Comparison of ENCODE assay signal across 9 mouse cellular contexts in the genomic region with DNA sequence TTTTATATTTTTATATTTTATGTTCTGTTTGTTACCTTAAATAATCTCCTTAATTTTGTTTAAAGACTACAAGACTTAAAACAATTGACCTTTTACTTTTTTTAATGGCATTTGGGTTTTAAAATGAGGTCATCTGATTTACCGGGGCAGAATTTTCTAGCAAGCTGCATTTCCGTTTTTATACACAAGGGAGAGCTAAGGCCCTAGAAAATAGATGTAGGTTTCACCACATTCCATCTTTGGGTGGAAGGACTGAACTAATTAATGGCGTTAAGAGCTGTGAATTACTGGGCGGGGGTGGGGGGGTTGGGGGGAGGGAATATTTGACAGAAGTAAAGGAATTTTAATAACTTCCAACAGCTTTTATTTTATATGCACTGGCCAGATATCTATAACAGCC.
DNase-seq lines count a peak whose midpoint lies in the region; ATAC-seq and TF ChIP-seq lines count a peak whose summit lies in the region.
"Had no signal": no experiment of that assay in that cellular context is flagged by ENCODE, and none has a peak within 500 bp of the region (broad histone marks: within the 10 kb centered on the region; RNA-seq: fewer than 3 reads in every experiment).

No protein-coding gene starts in this region.

- H3K9me3 ChIP-seq in intestine, postnatal 0 days (ENCODE audit: control insufficient read depth), result no peaks in the 10 kb centered on the region
- no peaks in the 10 kb centered on the region for H3K9me3 ChIP-seq in intestine, embryonic 16.5 days (ENCODE audit: control insufficient read depth, low read length)
- no peaks in the 10 kb centered on the region for H3K9me3 ChIP-seq in E14TG2a.4 (ENCODE audit: low read length)
- H3K9me3 ChIP-seq in forebrain, embryonic 14.5 days (replicated peaks; ENCODE audit: control insufficient read depth, low read length), result no peaks in the 10 kb centered on the region
- H3K9me3 ChIP-seq: megakaryocyte, embryonic 14.5 days had no signal

- H3K4me2 ChIP-seq in intestine, postnatal 0 days (replicated peaks; ENCODE audit: low read depth), result no peak overlapping the region
- H3K4me2 ChIP-seq in intestine, embryonic 16.5 days (ENCODE audit: low read depth, low read length), result no peak overlapping the region
- H3K4me2 ChIP-seq in forebrain, embryonic 14.5 days (ENCODE audit: low read length), result no peak overlapping the region

- no peaks in the 10 kb centered on the region for H3K4me1 ChIP-seq in intestine, postnatal 0 days (replicated peaks; ENCODE audit: control insufficient read depth, insufficient read depth, low read length)
- H3K4me1 ChIP-seq in intestine, embryonic 16.5 days (ENCODE audit: control insufficient read depth, insufficient read depth, low read length), result no peaks in the 10 kb centered on the region
- H3K4me1 ChIP-seq in E14TG2a.4 (replicated peaks; ENCODE audit: low read depth, low read length), result 0 out of 2 replicates have a peak, but pooled peaks cover 5% of the 10 kb centered on the region
- H3K4me1 ChIP-seq in forebrain, embryonic 14.5 days (ENCODE audit: control insufficient read depth, insufficient read depth, low read length), result peaks cover 14% of the 10 kb centered on the region

- peak; percentile 72 for DNase-seq in 3T3-L1 (ENCODE audit: low read depth, low spot score)
- peak; percentile 84 for DNase-seq in forebrain, embryonic 14.5 days (ENCODE audit: low spot score)
- no peak for DNase-seq in urinary bladder, postnatal 4 days (ENCODE audit: low spot score in 2 of 2)
- DNase-seq in right cerebral cortex, postnatal 36 days (ENCODE audit: low spot score in 2 of 2), result no peak
- no peak for DNase-seq in spleen, postnatal 10 days (ENCODE audit: low spot score in 2 of 2)

- no peak for ATAC-seq in intestine, postnatal 0 days
- ATAC-seq in intestine, embryonic 16.5 days, result no peak
- peak; percentile 79 for ATAC-seq in forebrain, embryonic 14.5 days

- 7% methylated on average over 4 of the region's 4 CpGs for WGBS in intestine, postnatal 0 days
- WGBS in intestine, embryonic 16.5 days, result 4% methylated on average over 4 of the region's 4 CpGs
- 2% methylated on average over 4 of the region's 4 CpGs for WGBS in forebrain, embryonic 14.5 days

- no peak overlapping the region for H3K4me3 ChIP-seq in intestine, postnatal 0 days (ENCODE audit: low read depth, low read length)
- no peak overlapping the region for H3K4me3 ChIP-seq in intestine, embryonic 16.5 days (ENCODE audit: low read length)
- no peak overlapping the region for H3K4me3 ChIP-seq in E14TG2a.4 (replicated peaks; ENCODE audit: low read length)
- no peak overlapping the region for H3K4me3 ChIP-seq in forebrain, embryonic 14.5 days (ENCODE audit: low read depth, low read length)
- H3K4me3 ChIP-seq: megakaryocyte, embryonic 14.5 days had no signal

- H3K9ac ChIP-seq in intestine, postnatal 0 days (ENCODE audit: low read depth, low read length), result no peak overlapping the region
- no peak overlapping the region for H3K9ac ChIP-seq in intestine, embryonic 16.5 days (ENCODE audit: low read depth, low read length)
- no peak overlapping the region for H3K9ac ChIP-seq in forebrain, embryonic 14.5 days (ENCODE audit: low read length)

- no peak overlapping the region for H3K27ac ChIP-seq in intestine, postnatal 0 days (ENCODE audit: low read depth, low read length)
- H3K27ac ChIP-seq in intestine, embryonic 16.5 days (ENCODE audit: low read length), result no peak overlapping the region
- no peak overlapping the region for H3K27ac ChIP-seq in forebrain, embryonic 14.5 days (ENCODE audit: low read depth, low read length)

- no peaks in the 10 kb centered on the region for H3K36me3 ChIP-seq in intestine, postnatal 0 days (ENCODE audit: control insufficient read depth, insufficient read depth)
- H3K36me3 ChIP-seq in intestine, embryonic 16.5 days (ENCODE audit: control insufficient read depth, insufficient read depth, low read length), result no peaks in the 10 kb centered on the region
- H3K36me3 ChIP-seq in E14TG2a.4 (ENCODE audit: insufficient read depth, low read length), result no peaks in the 10 kb centered on the region
- no peaks in the 10 kb centered on the region for H3K36me3 ChIP-seq in forebrain, embryonic 14.5 days (ENCODE audit: control insufficient read depth, insufficient read depth, low read length)

- TF ChIP-seq CTCF in intestine, postnatal 0 days (IDR thresholded peaks at IDR 0.05; ENCODE audit: low read depth), result peak; percentile 67
- peak; percentile 59 for TF ChIP-seq CTCF in E14TG2a.4 (conservative IDR thresholded peaks at IDR 0.05; ENCODE audit: low read length)

- no peaks in the 10 kb centered on the region for H3K27me3 ChIP-seq in intestine, postnatal 0 days (replicated peaks; ENCODE audit: control insufficient read depth, insufficient read depth, low read length)
- no peaks in the 10 kb centered on the region for H3K27me3 ChIP-seq in intestine, embryonic 16.5 days (replicated peaks; ENCODE audit: control insufficient read depth, insufficient read depth, low read length)
- H3K27me3 ChIP-seq in E14TG2a.4 (ENCODE audit: insufficient read depth, low read length), result peaks cover 3% of the 10 kb centered on the region; the same call in 1 of the 2 replicates
- no peaks in the 10 kb centered on the region for H3K27me3 ChIP-seq in forebrain, embryonic 14.5 days (replicated peaks; ENCODE audit: control insufficient read depth, insufficient read depth, low read length)
- H3K27me3 ChIP-seq: megakaryocyte, embryonic 14.5 days had no signal

Comparison
In these comparisons a context has a peak if more than half of its experiments do, and no peak if none do; other contexts are left out.
1. DNase-seq: peak in 3T3-L1 (single experiment) and forebrain, embryonic 14.5 days (single experiment); none in urinary bladder, postnatal 4 days (0 of 2), right cerebral cortex, postnatal 36 days (0 of 2) and spleen, postnatal 10 days (0 of 2).